Mouse (Mus musculus) limb, embryonic 13.5 days (tissue): ENCODE results near the gene Ppwd1. TPM values are rescaled to one million over a fixed set of nuclear protein-coding genes. Genes with fewer than 3 reads are reported as not detected.

Experiments used
- ATAC-seq: fragments of 200-750 bp; cut with Nextera tagmentation; 2 replicates; pipeline ENCODE4 v1.8.0; 2017; ENCODE audit warnings: low read depth, moderate number of reproducible peaks, moderate TSS enrichment; ENCODE audit not compliant: low FRiP score
- H3K27ac ChIP-seq: fragments of 300-500 bp; sonication (generic); 2 replicates; pipeline ENCODE4 v1.5.1; 2015; ENCODE audit warnings: inconsistent platforms, mild to moderate bottlenecking, moderate library complexity
- H3K27me3 ChIP-seq: fragments of 300-500 bp; sonication (generic); 2 replicates; pipeline ENCODE4 v1.6.1; 2015; ENCODE audit warnings: mild to moderate bottlenecking, inconsistent platforms
- H3K36me3 ChIP-seq: fragments of 300-500 bp; sonication (generic); 2 replicates; pipeline ENCODE4 v1.6.1; 2015; ENCODE audit warnings: inconsistent platforms, mild to moderate bottlenecking, moderate library complexity
- H3K4me1 ChIP-seq: fragments of 300-500 bp; sonication (generic); 2 replicates; pipeline ENCODE4 v1.6.1; 2015; ENCODE audit warnings: inconsistent platforms
- H3K4me2 ChIP-seq: fragments of 300-500 bp; sonication (generic); replicated peaks from 2 replicates; pipeline ENCODE4 v1.6.1; 2015; ENCODE audit warnings: inconsistent platforms, mild to moderate bottlenecking, moderate library complexity
- H3K4me3 ChIP-seq: fragments of 300-500 bp; sonication (generic); 2 replicates; pipeline ENCODE4 v1.5.1; 2015; ENCODE audit warnings: moderate library complexity, mild to moderate bottlenecking, inconsistent platforms
- H3K9ac ChIP-seq: fragments of 300-500 bp; sonication (generic); 2 replicates; pipeline ENCODE4 v1.6.1; 2015; ENCODE audit warnings: mild to moderate bottlenecking, inconsistent platforms
- H3K9me3 ChIP-seq: fragments of 300-500 bp; sonication (generic); 2 replicates; pipeline ENCODE4 v1.6.1; 2016; ENCODE audit warnings: inconsistent platforms
- WGBS: fragments of 180-500 bp; shearing (Covaris S2); methylation state at CpG from one replicate; pipeline ENCODE4 v1.1.7; 2015; 5-methylcytosine and 5-hydroxymethylcytosine counted together
- polyA plus RNA-seq: library from polyadenylated mRNA; unstranded; fragments of >200 nt; fragmentation: Nextera tagmentation; extraction: Ambion mirVana; gene quantifications from 2 replicates; pipeline ENCODE4 v1.2.1, GENCODE M21; 2015

The Ppwd1 gene
- polyA plus RNA-seq, 1 experiment from 2014 or later: 16.2 TPM

DNA sequence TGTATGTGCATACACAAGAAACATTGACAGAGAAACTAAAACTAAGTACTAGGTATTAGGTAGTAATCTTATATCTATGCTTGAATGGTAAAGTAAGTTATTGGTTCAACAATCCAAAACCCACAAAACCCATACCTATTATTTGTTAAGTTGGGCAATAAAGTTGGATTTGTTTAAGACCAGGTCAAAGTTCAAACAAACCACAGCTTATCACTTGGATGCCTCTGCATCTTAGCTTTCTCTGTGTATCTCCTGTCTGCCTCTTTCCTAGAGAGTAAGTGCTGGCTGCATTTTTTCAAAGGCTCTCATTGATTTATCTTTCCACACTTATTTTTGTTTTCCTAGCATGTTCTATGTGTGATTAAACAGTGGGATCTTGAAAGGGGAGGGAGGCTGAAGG lies 56.1 kb downstream of the Ppwd1 start:
- peaks cover 19% of the 10 kb centered on the region for H3K36me3 ChIP-seq

DNA sequence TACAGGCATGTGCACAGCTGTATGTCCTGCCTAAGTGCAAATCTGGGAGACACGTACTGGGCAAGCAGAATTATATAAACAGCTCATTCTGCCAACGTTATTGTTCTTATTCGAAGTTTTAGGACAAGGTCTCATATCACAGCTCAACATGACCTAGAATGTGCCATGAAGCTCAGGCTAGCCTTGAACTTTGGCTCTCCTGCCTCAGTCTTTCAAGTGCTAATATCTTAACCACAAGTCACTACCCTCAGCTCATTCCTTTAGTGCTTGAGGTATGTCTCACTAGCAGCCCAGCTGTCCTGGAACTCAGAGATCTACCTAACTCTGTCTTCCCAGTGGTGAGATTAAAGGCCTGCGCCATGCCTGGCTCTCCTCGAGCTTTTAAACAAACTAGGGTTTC lies 56.9 kb downstream of the Ppwd1 start:
- Histone ChIP-seq H3K4me1 (peaks cover 4% of the 10 kb centered on the region), H3K4me2 (no peak overlapping the region), H3K9me3 (no peaks in the 10 kb centered on the region), H3K36me3 (peaks cover 26% of the 10 kb centered on the region), H3K9ac (no peak overlapping the region), H3K4me3 (no peak overlapping the region), H3K27me3 (no peaks in the 10 kb centered on the region), H3K27ac (no peak overlapping the region)
- WGBS: 88% methylated on average over 5 of the region's 5 CpGs
- no peak for ATAC-seq

More for the DNA sequence above, 56.1 kb downstream of the Ppwd1 start:
- no peak overlapping the region for H3K4me2 ChIP-seq
- peaks cover 8% of the 10 kb centered on the region for H3K4me1 ChIP-seq
- no peaks in the 10 kb centered on the region for H3K9me3 ChIP-seq
- ATAC-seq: no peak
- no peak overlapping the region for H3K4me3 ChIP-seq
- no peak overlapping the region for H3K27ac ChIP-seq
- no peaks in the 10 kb centered on the region for H3K27me3 ChIP-seq
- H3K9ac ChIP-seq: no peak overlapping the region

DNA sequence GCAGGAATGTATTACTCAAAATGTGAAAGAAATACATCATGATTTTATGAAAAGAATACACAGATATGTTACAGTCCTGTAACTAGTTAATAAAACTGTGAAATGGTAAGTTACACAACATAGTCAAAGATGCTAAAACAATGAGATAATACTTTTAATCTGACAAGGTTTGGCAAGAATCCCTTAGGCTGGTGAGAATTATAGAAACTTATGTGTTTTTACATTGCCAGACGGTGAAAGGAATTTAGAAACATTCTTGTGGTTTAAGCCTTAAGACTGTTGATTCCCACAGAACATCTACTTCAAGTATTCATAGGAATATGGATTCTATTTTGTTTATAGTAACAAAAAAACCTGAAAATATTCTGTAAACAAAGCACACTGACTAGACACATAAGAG lies 73.0 kb downstream of the Ppwd1 start:
- Histone ChIP-seq H3K9me3 (no peaks in the 10 kb centered on the region), H3K4me1 (no peaks in the 10 kb centered on the region), H3K9ac (no peak overlapping the region), H3K36me3 (peaks cover 62% of the 10 kb centered on the region), H3K27ac (no peak overlapping the region), H3K4me3 (no peak overlapping the region), H3K4me2 (no peak overlapping the region), H3K27me3 (no peaks in the 10 kb centered on the region)
- 61% methylated on average over 1 of the region's 1 CpGs for WGBS
- ATAC-seq: no peak

Other genes starting within 250 kb of the Ppwd1 start
- 15.0 and 15.7 TPM in 2 replicates for gene Nln, start 119.2 kb downstream of the Ppwd1 start, polyA plus RNA-seq
- gene Sgtb, start 119.1 kb downstream of the Ppwd1 start, polyA plus RNA-seq: 8.0 and 8.2 TPM in 2 replicates
- 60.0 and 60.9 TPM in 2 replicates for gene Trappc13, start 50.4 kb downstream of the Ppwd1 start, polyA plus RNA-seq
- gene Trim23, start 50.0 kb downstream of the Ppwd1 start, polyA plus RNA-seq: 22.8 and 24.1 TPM in 2 replicates
- gene Cenpk, start 232 bp downstream of the Ppwd1 start, polyA plus RNA-seq: 78.1 and 86.2 TPM in 2 replicates
- gene Adamts6, start 59.0 kb upstream of the Ppwd1 start, polyA plus RNA-seq: 4.6 and 5.8 TPM in 2 replicates